Mouse (Mus musculus) embryonic facial prominence, embryonic 14.5 days (tissue): ENCODE results near the gene Gm43191. TPM values are rescaled to one million over a fixed set of nuclear protein-coding genes. Genes with fewer than 3 reads are reported as not detected.

ENCODE experiments used
- ATAC-seq: fragments of 200-750 bp; cut with Nextera tagmentation; 2 replicates; pipeline ENCODE4 v1.8.0; 2017; ENCODE audit warnings: low read depth, moderate number of reproducible peaks, moderate TSS enrichment
- DNase-seq: peaks from one replicate; pipeline ENCODE4 v3.0.0-alpha.2; 2015; ENCODE audit warnings: low spot score
- H3K27ac ChIP-seq: fragments of 300-500 bp; sonication (generic); replicated peaks from 2 replicates; pipeline ENCODE4 v1.5.1; 2014; ENCODE audit warnings: low read depth, mild to moderate bottlenecking, low read length, moderate library complexity
- H3K27me3 ChIP-seq: fragments of 300-500 bp; sonication (generic); replicated peaks from 2 replicates; pipeline ENCODE4 v1.6.1; 2014; ENCODE audit warnings: low read length; ENCODE audit not compliant: control insufficient read depth, insufficient read depth
- H3K36me3 ChIP-seq: fragments of 300-500 bp; sonication (generic); 2 replicates; pipeline ENCODE4 v1.6.1; 2014; ENCODE audit warnings: low read length, mixed read lengths; ENCODE audit not compliant: control insufficient read depth, insufficient read depth
- H3K4me1 ChIP-seq: fragments of 300-500 bp; sonication (generic); 2 replicates; pipeline ENCODE4 v1.6.1; 2014; ENCODE audit warnings: antibody characterized with exemption, low read length; ENCODE audit not compliant: control insufficient read depth, insufficient read depth
- H3K4me2 ChIP-seq: fragments of 300-500 bp; sonication (generic); 2 replicates; pipeline ENCODE4 v1.6.1; 2014; ENCODE audit warnings: low read depth, mild to moderate bottlenecking, low read length, moderate library complexity, mixed read lengths
- H3K4me3 ChIP-seq: fragments of 300-500 bp; sonication (generic); 2 replicates; pipeline ENCODE4 v1.5.1; 2014; ENCODE audit warnings: low read depth, mild to moderate bottlenecking, low read length
- H3K9ac ChIP-seq: fragments of 300-500 bp; sonication (generic); 2 replicates; pipeline ENCODE4 v1.6.1; 2014; ENCODE audit warnings: low read depth, mild to moderate bottlenecking, low read length, moderate library complexity, mixed read lengths
- H3K9me3 ChIP-seq: fragments of 300-500 bp; sonication (generic); 2 replicates; pipeline ENCODE4 v1.6.1; 2016; ENCODE audit warnings: low read length; ENCODE audit not compliant: control insufficient read depth
- WGBS: fragments of 180-500 bp; shearing (Covaris S2); extraction: QIAGEN DNeasy Blood & Tissue Kit; methylation state at CpG from one replicate; pipeline ENCODE4 v1.1.7; 2014; 5-methylcytosine and 5-hydroxymethylcytosine counted together
- polyA plus RNA-seq: library from polyadenylated mRNA; unstranded; fragments of >200 nt; fragmentation: Nextera tagmentation; extraction: Ambion mirVana; gene quantifications from 2 replicates; pipeline ENCODE4 v1.2.1, GENCODE M21; 2014

The Gm43191 gene
- polyA plus RNA-seq, 1 experiment from 2014 or later: not detected

- H3K27ac ChIP-seq: no peak overlapping the region
- H3K9ac ChIP-seq: no peak overlapping the region
- ATAC-seq (no peak), DNase-seq (no peak)
- H3K4me2 ChIP-seq: no peak overlapping the region
- 90% methylated on average over 6 of the region's 6 CpGs for WGBS
- H3K4me3 ChIP-seq: no peak overlapping the region
- no peaks in the 10 kb centered on the region for H3K4me1 ChIP-seq
- no peaks in the 10 kb centered on the region for H3K9me3 ChIP-seq
- peaks cover 95% of the 10 kb centered on the region for H3K36me3 ChIP-seq
- H3K27me3 ChIP-seq: no peaks in the 10 kb centered on the region
Measured at GRCm38 (mm10) chr3:116641811-116642371, 39.2 kb downstream of the Gm43191 start.

GRCm38 (mm10) chr3:116640024-116640423, 41.0 kb downstream of the Gm43191 start:
- Histone ChIP-seq H3K4me3 (no peak overlapping the region), H3K4me2 (no peak overlapping the region), H3K36me3 (peaks cover 95% of the 10 kb centered on the region), H3K4me1 (no peaks in the 10 kb centered on the region), H3K9me3 (no peaks in the 10 kb centered on the region), H3K27ac (no peak overlapping the region), H3K9ac (no peak overlapping the region), H3K27me3 (no peaks in the 10 kb centered on the region)
- DNase-seq: no peak
- 88% methylated on average over 1 of the region's 1 CpGs for WGBS
- no peak for ATAC-seq

- no peak overlapping the region for H3K27ac ChIP-seq
- 91% methylated on average over 7 of the region's 7 CpGs for WGBS
Measured at GRCm38 (mm10) chr3:116638572-116638971, 42.5 kb downstream of the Gm43191 start.

GRCm38 (mm10) chr3:116637693-116638476, 43.2 kb downstream of the Gm43191 start:
- H3K4me3 ChIP-seq: no peak overlapping the region
- 87% methylated on average over 9 of the region's 9 CpGs for WGBS
- H3K27ac ChIP-seq: no peak overlapping the region
- H3K36me3 ChIP-seq: peaks cover 97% of the 10 kb centered on the region
- no peak overlapping the region for H3K4me2 ChIP-seq
- H3K9me3 ChIP-seq: no peaks in the 10 kb centered on the region
- DNase-seq: no peak
- no peaks in the 10 kb centered on the region for H3K4me1 ChIP-seq
- no peak overlapping the region for H3K9ac ChIP-seq
- ATAC-seq: no peak
- H3K27me3 ChIP-seq: no peaks in the 10 kb centered on the region

More at GRCm38 (mm10) chr3:116638572-116638971, 42.5 kb downstream of the Gm43191 start:
- no peak overlapping the region for H3K4me3 ChIP-seq
- no peaks in the 10 kb centered on the region for H3K27me3 ChIP-seq
- no peak overlapping the region for H3K4me2 ChIP-seq
- ATAC-seq: no peak
- DNase-seq: no peak
- H3K9me3 ChIP-seq: no peaks in the 10 kb centered on the region
- H3K4me1 ChIP-seq: no peaks in the 10 kb centered on the region
- H3K36me3 ChIP-seq: peaks cover 97% of the 10 kb centered on the region
- H3K9ac ChIP-seq: no peak overlapping the region

GRCm38 (mm10) chr3:116635799-116636198, 45.3 kb downstream of the Gm43191 start:
- Histone ChIP-seq H3K9me3 (no peaks in the 10 kb centered on the region), H3K9ac (no peak overlapping the region), H3K4me2 (no peak overlapping the region), H3K4me3 (no peak overlapping the region), H3K4me1 (no peaks in the 10 kb centered on the region), H3K27ac (no peak overlapping the region), H3K36me3 (peaks cover 93% of the 10 kb centered on the region), H3K27me3 (no peaks in the 10 kb centered on the region)
- DNase-seq (no peak), ATAC-seq (0 out of 2 replicates have a peak, but pooled peaks have one; percentile 33)
- 72% methylated on average over 5 of the region's 5 CpGs for WGBS

GRCm38 (mm10) chr3:116634853-116635252, 46.2 kb downstream of the Gm43191 start:
- H3K9me3 ChIP-seq: no peaks in the 10 kb centered on the region
- ATAC-seq: no peak

GRCm38 (mm10) chr3:116634091-116634490, 47.0 kb downstream of the Gm43191 start:
- no peaks in the 10 kb centered on the region for H3K27me3 ChIP-seq
- H3K27ac ChIP-seq: no peak overlapping the region
- no peak for ATAC-seq
- H3K4me1 ChIP-seq: no peaks in the 10 kb centered on the region
- H3K4me2 ChIP-seq: no peak overlapping the region
- 92% methylated on average over 3 of the region's 3 CpGs for WGBS
- no peaks in the 10 kb centered on the region for H3K9me3 ChIP-seq
- no peak overlapping the region for H3K4me3 ChIP-seq
- peaks cover 84% of the 10 kb centered on the region for H3K36me3 ChIP-seq
- no peak for DNase-seq
- no peak overlapping the region for H3K9ac ChIP-seq

More at GRCm38 (mm10) chr3:116634853-116635252, 46.2 kb downstream of the Gm43191 start:
- WGBS: 91% methylated on average over 8 of the region's 8 CpGs
- H3K4me1 ChIP-seq: no peaks in the 10 kb centered on the region
- no peak for DNase-seq
- no peak overlapping the region for H3K9ac ChIP-seq
- H3K27me3 ChIP-seq: no peaks in the 10 kb centered on the region
- H3K36me3 ChIP-seq: peaks cover 91% of the 10 kb centered on the region
- no peak overlapping the region for H3K4me2 ChIP-seq
- H3K4me3 ChIP-seq: no peak overlapping the region
- no peak overlapping the region for H3K27ac ChIP-seq

GRCm38 (mm10) chr3:116632971-116633370, 48.1 kb downstream of the Gm43191 start:
- H3K4me2 ChIP-seq: no peak overlapping the region
- ATAC-seq (no peak), DNase-seq (peak; percentile 8)
- WGBS: 84% methylated on average over 3 of the region's 3 CpGs
- no peaks in the 10 kb centered on the region for H3K27me3 ChIP-seq
- no peaks in the 10 kb centered on the region for H3K4me1 ChIP-seq
- no peak overlapping the region for H3K27ac ChIP-seq
- peaks cover 76% of the 10 kb centered on the region for H3K36me3 ChIP-seq
- no peak overlapping the region for H3K4me3 ChIP-seq
- H3K9ac ChIP-seq: no peak overlapping the region
- no peaks in the 10 kb centered on the region for H3K9me3 ChIP-seq
